Mouse (Mus musculus) testis, adult 2 months (tissue): Measurements from ENCODE around the gene Ubtd2.

ENCODE experiments used
- CTCF ChIP-seq: fragments of 200-500 bp; IDR thresholded peaks from 2 replicates; pipeline ENCODE4 v1.5.1; 2012; ENCODE audit warnings: low read depth, mild to moderate bottlenecking, inconsistent platforms, low read length, moderate library complexity; ENCODE audit not compliant: control insufficient read depth, insufficient read depth, insufficient replicate concordance
- POLR2A ChIP-seq: fragments of 200-500 bp; IDR thresholded peaks from 2 replicates; pipeline ENCODE4 v1.6.1; 2012; ENCODE audit warnings: low read depth, mild to moderate bottlenecking, inconsistent platforms, low read length, moderate library complexity; ENCODE audit not compliant: control insufficient read depth

DNA sequence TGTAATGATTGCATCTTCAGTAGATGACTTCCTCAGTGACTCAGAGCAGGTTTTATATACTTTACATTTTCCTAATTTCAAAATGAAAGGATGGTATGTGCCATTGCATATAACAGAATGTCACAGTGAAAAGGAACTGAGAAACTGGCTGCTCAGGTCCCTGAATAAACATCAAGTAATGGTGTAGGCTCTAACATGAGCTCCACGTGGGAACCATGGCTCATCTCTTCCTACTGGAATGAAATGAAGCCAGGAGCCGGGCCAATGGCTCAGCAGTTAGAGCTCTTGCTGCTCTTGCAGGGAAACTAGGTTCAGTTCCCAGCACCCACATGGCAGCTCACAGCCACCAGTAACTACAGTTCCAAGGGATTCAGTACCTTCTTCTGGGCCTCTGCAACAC, 16.8 kb downstream of the Ubtd2 start:
- TF ChIP-seq CTCF = no peak
- no peak for TF ChIP-seq POLR2A
